Mouse (Mus musculus): ENCODE data around the gene Fam178b. TPM values are rescaled to one million over a fixed set of nuclear protein-coding genes. Genes with fewer than 3 reads are reported as not detected.
A peak's percentile ranks its signal among the peaks of the same experiment; 100 is the strongest.

Gene Fam178b
- total and polyA plus RNA-seq, 2 experiments from 2014 or later: 0.32 TPM; not detected in 1

DNA sequence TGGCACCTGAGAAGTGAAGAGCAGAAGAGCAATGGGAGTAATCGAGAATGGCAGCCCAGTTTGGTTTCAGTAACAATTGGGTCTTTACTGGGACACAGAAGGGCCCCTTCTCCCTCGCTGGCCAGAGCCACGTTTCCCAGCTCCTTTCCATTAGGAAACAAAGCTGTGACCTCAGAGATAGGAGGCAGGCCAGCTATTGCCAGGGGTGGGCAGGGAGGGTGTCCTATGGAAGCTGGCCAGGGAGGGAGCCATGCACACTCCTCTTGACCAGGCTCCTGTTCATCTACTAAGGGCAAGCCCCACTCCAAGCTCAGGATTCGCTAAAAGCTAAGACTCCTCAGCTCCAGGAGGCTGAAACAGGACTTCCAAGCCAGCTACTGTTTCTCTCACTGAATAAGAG, 123.7 kb downstream of the Fam178b start:
- no peak for TF ChIP-seq CTCF (IDR thresholded peaks at IDR 0.05)
- Histone ChIP-seq H3K9ac (replicated peaks; ENCODE audit: low read length, poor library complexity, severe bottlenecking) (no peak overlapping the region), H3K4me3 (ENCODE audit: low read depth, low read length) (no peak overlapping the region), H3K27me3 (ENCODE audit: insufficient read depth, low read length) (no peaks in the 10 kb centered on the region), H3K4me1 (ENCODE audit: insufficient read depth, low read length) (peaks cover 19% of the 10 kb centered on the region; the same call in 1 of the 2 replicates), H3K9me3 (ENCODE audit: low read length) (no peaks in the 10 kb centered on the region), H3K27ac (ENCODE audit: low read depth, low read length) (no peak overlapping the region), H3K4me2 (ENCODE audit: low read depth, low read length, poor library complexity, severe bottlenecking) (no peak overlapping the region), H3K36me3 (ENCODE audit: insufficient read depth, low read length) (peaks cover 10% of the 10 kb centered on the region)
- WGBS: 5% methylated on average over 4 of the region's 4 CpGs
- no peak for DNase-seq (ENCODE audit: low spot score)
- ATAC-seq (ENCODE audit: low FRiP score): no peak

DNA sequence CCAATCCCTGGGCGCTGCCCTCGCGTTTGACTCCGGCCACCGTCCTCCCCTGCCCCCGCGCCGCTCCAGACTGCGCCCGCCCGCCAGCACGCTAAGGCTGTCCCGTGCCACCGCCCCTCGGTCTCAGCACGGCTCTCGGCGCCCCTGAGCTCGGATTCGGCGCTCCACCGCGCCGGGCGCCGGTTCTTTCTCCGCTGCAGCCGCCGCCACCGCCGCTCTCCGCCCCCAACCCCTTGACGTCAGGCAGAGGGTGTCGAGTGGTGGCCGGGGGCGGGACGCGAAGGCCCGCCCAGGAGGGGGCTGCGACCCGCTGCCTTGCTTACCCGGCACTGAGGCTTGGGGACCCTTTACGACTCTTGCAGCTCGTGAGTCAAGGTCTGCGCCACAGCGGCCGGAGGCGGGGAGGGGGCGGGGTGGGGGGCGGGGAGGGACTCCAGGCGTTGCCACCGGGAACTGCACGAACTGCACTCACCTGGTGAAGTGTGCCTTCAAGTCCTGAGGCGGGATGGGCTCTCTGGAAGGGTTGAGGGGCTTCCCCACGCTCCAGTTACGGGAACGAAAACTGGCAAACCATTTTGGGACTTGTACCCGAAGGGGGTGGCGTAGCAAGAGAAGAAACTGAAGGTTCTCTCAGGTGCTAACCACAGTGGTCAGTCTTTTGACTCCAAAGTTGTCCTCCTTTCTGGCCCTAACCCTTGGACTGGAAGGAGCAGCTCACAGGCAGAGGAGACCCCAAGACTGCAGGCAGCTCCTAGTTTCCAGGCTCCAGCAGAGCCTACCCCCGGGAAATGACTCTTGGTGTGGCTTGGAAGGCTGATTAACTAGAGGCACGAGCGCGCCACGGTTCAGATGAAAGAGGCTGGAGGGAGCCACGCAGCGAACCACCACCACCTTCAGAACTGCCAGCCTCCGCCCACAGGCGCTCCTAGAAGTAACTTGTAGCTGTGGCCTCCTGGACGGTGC, 124.7 kb downstream of the Fam178b start, which contains the start of gene Sema4c:
Gene Sema4c, minus strand, starts transcription at position 319 of the 963 bp plus-strand sequence.
- H3K27me3 ChIP-seq (ENCODE audit: insufficient read depth, low read length): no peaks in the 10 kb centered on the region
- peak; percentile 78 for DNase-seq (ENCODE audit: low spot score)
- peak within 1 kb of the TSS; percentile 96 for H3K4me2 ChIP-seq (ENCODE audit: low read depth, low read length, poor library complexity, severe bottlenecking)
- TF ChIP-seq CTCF (IDR thresholded peaks at IDR 0.05): no peak
- peak within 1 kb of the TSS; percentile 94 for H3K4me3 ChIP-seq (ENCODE audit: low read depth, low read length)
- H3K9me3 ChIP-seq (ENCODE audit: low read length): no peaks in the 10 kb centered on the region
- WGBS: under 1% methylated on average over 58 of the region's 69 CpGs
- peak within 1 kb of the TSS; percentile 97 for H3K9ac ChIP-seq (replicated peaks; ENCODE audit: low read length, poor library complexity, severe bottlenecking)
- H3K4me1 ChIP-seq (ENCODE audit: insufficient read depth, low read length): peaks cover 19% of the 10 kb centered on the region; the same call in 1 of the 2 replicates
- H3K27ac ChIP-seq (ENCODE audit: low read depth, low read length): peak within 1 kb of the TSS; percentile 93
- H3K36me3 ChIP-seq (ENCODE audit: insufficient read depth, low read length): peaks cover 20% of the 10 kb centered on the region
- peak; percentile 48 for ATAC-seq (ENCODE audit: low FRiP score)

DNA sequence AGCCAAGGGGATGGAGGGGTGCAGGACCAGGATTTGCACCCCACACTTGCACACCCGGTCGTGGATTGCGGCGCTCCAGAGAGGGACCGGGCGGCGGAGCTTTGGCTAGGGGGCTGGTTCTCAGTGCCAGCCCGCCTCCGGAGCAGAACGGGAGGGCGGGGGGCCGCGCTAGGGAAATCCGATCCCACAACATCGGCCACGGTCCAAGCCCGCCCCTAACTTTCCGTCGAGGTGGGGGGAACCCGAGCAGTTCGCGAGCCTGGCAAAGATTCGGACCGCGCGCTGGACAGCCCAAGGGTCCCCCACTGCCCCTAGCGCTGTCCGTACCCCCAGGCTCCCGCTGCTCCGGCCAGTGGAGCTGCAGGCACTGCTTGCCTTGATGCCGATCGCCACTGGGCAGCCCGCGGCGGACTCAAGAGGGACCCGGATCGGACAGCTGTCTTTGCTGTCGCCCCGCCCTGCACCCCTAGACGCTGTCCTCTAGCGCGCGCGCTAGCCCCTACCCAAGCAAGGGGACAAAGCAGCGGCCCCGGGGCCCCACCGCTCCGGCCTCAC, 125.4 kb downstream of the Fam178b start:
- TF ChIP-seq CTCF (IDR thresholded peaks at IDR 0.05): no peak
- peak; percentile 69 for ATAC-seq (ENCODE audit: low FRiP score)
- Histone ChIP-seq H3K9me3 (ENCODE audit: low read length) (no peaks in the 10 kb centered on the region), H3K36me3 (ENCODE audit: insufficient read depth, low read length) (peaks cover 28% of the 10 kb centered on the region), H3K27me3 (ENCODE audit: insufficient read depth, low read length) (no peaks in the 10 kb centered on the region), H3K4me1 (ENCODE audit: insufficient read depth, low read length) (peaks cover 19% of the 10 kb centered on the region; the same call in 1 of the 2 replicates), H3K4me2 (ENCODE audit: low read depth, low read length, poor library complexity, severe bottlenecking) (peak overlapping the region; percentile 96), H3K9ac (replicated peaks; ENCODE audit: low read length, poor library complexity, severe bottlenecking) (peak overlapping the region; percentile 97), H3K27ac (ENCODE audit: low read depth, low read length) (peak overlapping the region; percentile 93), H3K4me3 (ENCODE audit: low read depth, low read length) (peak overlapping the region; percentile 94)
- peak; percentile 83 for DNase-seq (ENCODE audit: low spot score)
- 0% methylated on average over 35 of the region's 48 CpGs for WGBS

GRCm38 (mm10) chr1:36556553-36557456, 126.2 kb downstream of the Fam178b start:
- Histone ChIP-seq H3K4me1 (ENCODE audit: insufficient read depth, low read length) (peaks cover 19% of the 10 kb centered on the region; the same call in 1 of the 2 replicates), H3K27me3 (ENCODE audit: insufficient read depth, low read length) (no peaks in the 10 kb centered on the region), H3K4me2 (ENCODE audit: low read depth, low read length, poor library complexity, severe bottlenecking) (peak overlapping the region; percentile 96), H3K9me3 (ENCODE audit: low read length) (no peaks in the 10 kb centered on the region), H3K27ac (ENCODE audit: low read depth, low read length) (peak overlapping the region; percentile 93), H3K4me3 (ENCODE audit: low read depth, low read length) (peak overlapping the region; percentile 94), H3K9ac (replicated peaks; ENCODE audit: low read length, poor library complexity, severe bottlenecking) (peak overlapping the region; percentile 97), H3K36me3 (ENCODE audit: insufficient read depth, low read length) (peaks cover 35% of the 10 kb centered on the region)
- ATAC-seq (ENCODE audit: low FRiP score) (peak; percentile 84), DNase-seq (ENCODE audit: low spot score) (peak; percentile 94)
- WGBS: under 1% methylated on average over 50 of the region's 52 CpGs
- peak; percentile 90 for TF ChIP-seq CTCF (IDR thresholded peaks at IDR 0.05)

DNA sequence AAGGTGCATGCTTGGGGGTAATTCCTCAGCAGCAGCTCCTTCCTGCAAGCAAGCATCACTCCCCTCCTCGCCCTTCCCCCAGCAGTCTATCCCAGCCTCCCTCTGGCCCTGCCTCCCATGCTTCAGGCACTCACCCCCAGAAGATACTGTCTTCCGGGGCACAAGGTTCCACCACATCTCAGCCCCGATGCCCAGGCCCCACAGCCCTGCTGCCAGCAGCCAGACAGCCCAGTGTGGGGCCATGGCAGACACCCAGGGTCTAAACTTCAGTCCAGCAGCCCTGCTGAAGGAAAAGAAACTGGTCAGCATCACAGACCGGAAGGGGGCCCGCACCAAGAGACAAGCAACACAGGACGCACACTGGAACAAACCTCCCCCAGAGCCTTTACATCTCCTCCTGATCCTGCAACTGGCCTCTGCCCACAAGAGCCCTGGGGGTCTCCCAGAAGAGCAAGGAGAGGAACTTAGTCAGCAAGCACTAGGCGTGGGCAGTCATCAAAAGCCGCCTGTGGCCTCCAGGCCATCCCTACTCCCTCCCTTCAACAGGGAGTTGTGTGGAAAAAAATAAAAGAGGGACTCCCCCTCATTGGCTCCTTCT, 127.1 kb downstream of the Fam178b start:
- Histone ChIP-seq H3K9me3 (ENCODE audit: low read length) (no peaks in the 10 kb centered on the region), H3K36me3 (ENCODE audit: insufficient read depth, low read length) (peaks cover 44% of the 10 kb centered on the region), H3K4me3 (ENCODE audit: low read depth, low read length) (peak overlapping the region; percentile 94), H3K27ac (ENCODE audit: low read depth, low read length) (peak overlapping the region; percentile 93), H3K4me1 (ENCODE audit: insufficient read depth, low read length) (peaks cover 19% of the 10 kb centered on the region; the same call in 1 of the 2 replicates), H3K4me2 (ENCODE audit: low read depth, low read length, poor library complexity, severe bottlenecking) (peak overlapping the region; percentile 96), H3K9ac (replicated peaks; ENCODE audit: low read length, poor library complexity, severe bottlenecking) (peak overlapping the region; percentile 97), H3K27me3 (ENCODE audit: insufficient read depth, low read length) (no peaks in the 10 kb centered on the region)
- 1% methylated on average over 8 of the region's 8 CpGs for WGBS
- no peak for TF ChIP-seq CTCF (IDR thresholded peaks at IDR 0.05)
- peak; percentile 48 for DNase-seq (ENCODE audit: low spot score)
- no peak for ATAC-seq (ENCODE audit: low FRiP score)

Data from midbrain, postnatal 0 days (tissue).